Mouse (Mus musculus) 3134 (cell line): ENCODE results near the gene Armh1.
A peak's percentile ranks its signal among the peaks of the same experiment; 100 is the strongest.
"Not testable (repeated sequence)": the region's sequence is repeated elsewhere in the genome, so short reads cannot be mapped to it uniquely, and the experiment has no call there.

Experiments
- DNase-seq: peaks from one replicate; pipeline ENCODE4 v3.0.0-alpha.2; 2011; ENCODE audit warnings: low spot score; ENCODE audit not compliant: insufficient read length; ENCODE audit errors: extremely low read depth

Gene Armh1

DNA sequence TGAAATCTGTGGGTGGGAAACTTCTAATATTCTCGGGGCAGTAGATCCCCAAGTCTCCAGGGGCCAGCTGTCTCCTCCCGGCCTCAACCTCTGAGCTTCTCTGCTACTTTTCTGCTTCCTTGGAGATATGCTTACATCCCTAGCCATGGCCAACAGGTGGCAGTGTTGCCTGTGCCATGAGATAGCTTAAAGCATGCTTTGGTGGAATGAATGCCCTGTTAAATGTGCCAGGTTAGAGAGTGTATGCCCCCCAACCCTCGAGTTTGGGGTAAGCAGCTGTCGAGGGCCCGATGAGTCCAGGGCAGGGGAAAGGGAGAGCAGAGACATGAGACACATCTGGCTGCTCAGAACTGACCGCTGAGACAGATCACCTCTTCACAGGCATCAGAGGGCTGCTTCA lies 18.4 kb upstream of the Armh1 start:
- DNase-seq, result peak; percentile 34

DNA sequence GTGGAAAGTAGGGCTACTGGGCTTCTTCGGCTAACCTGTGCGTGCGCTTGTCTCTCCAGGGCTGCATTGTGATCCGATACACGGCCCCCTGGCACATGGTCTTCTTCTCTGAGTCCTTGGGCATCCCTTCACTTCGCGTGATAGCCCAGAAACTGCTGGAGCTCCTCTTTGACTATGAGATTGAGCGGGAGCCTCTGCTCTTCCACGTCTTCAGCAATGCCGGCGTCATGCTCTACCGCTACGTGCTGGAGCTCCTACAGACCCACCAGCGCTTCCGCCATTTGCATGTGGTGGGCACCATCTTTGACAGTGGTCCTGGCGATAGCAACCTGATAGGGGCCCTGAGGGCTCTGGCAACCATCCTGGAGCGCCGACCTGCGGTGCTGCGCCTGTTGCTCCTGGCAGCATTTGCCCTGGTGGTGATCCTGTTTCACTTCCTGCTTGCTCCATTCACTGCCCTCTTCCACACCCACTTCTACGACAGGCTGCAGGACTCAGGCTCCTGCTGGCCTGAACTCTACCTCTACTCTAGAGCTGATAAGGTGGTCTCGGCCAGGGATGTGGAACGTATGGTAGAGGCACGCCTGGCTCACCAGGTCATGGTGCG lies 16.0 kb upstream of the Armh1 start:
- no peak for DNase-seq

DNA sequence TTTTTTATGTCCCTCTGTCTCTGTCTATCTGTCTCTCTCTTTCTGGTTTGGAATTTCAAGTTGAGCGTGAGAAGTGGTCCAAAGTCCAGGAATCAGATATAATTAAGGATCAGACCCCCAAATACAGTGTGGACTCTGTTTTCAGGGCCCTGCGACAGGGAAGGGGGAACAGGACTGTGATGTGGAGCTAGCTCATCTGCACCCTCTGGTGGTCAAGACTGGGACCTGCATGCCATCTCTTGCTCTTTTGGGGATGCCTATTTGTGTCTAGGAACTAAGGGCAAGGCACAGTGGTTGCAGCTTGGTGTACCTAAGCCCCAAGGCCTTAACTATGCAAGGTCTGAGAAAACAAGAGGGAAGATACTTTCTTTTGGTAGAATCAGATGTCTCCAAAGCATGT lies 15.4 kb upstream of the Armh1 start:
- no peak for DNase-seq

DNA sequence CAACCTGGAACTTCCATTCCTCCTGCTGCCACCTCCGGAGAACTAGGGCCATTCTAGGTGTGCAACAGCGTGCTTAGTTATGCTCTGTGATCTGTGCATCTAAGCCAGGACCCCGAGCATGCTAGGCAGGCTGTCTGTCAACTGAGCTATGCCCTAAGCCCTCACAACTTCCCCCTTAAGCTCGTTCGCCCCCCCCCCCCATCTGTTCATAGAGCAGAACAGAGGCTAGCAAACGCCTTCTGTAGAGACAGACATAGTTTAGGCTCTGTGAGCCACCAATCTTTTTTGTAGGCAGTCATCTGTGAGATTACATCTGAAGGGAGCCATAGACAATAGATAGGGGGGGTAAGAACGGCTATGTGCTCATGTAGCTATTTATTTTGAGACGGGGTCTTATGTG lies 11.1 kb upstream of the Armh1 start:
- no peak for DNase-seq

DNA sequence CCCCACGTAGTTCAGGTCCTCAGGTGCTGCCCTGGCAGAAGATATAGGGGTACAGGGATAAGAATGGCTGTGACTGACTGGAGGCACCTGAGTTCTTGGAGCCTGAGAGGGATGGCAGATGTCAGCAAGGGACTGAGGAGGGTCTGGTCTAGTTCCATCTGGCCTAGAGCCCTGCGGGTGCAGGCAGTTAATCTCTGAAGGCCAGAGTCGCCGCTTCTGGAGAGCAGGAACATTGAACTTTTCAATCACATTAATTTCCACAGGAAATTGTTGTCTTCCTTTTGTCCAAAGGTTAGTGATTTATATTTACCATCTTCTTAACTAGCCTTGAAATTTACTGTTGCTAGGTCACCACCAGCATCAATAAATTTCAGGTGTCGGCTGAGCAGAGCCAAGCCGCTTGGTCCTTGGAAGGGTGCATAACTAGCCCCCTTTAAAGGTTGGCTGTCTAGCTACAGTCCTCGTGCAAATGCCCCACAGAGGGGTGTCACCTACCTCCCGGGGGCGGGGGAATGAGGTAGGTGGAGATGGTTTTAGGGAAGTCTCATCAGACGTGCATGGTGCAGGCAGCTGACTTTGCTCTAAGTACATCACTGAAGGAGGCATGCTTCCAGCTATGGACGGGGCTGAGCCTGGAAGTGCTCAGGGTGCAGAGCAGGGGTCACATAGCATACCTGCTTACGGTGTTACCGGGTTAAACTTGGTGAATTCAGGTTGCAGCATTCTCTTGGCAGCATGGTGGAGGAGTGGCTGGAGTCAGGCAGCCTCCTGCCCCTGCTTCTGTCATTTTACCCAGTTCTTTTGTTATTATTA lies 10.4 kb upstream of the Armh1 start:
- DNase-seq, result no peak

DNA sequence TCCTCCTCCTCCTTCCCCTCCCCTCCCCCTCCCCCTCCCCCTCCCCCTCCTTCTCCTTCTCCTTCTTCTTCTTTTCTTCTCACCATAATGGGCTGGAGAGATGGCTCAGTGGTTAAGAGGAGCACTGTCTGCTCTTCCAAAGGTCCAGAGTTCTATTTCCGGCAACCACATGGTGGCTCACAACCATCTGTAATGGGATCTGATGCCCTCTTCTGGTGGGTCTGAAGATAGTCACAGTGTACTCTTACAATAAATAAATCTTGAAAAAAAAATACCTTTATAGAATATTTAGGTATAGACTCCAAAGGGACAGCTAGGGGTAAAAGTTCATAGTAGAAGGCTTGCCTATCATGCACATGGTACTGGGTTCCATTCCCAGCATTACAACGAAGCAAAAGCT lies 9.3 kb upstream of the Armh1 start:
- no peak for DNase-seq

DNA sequence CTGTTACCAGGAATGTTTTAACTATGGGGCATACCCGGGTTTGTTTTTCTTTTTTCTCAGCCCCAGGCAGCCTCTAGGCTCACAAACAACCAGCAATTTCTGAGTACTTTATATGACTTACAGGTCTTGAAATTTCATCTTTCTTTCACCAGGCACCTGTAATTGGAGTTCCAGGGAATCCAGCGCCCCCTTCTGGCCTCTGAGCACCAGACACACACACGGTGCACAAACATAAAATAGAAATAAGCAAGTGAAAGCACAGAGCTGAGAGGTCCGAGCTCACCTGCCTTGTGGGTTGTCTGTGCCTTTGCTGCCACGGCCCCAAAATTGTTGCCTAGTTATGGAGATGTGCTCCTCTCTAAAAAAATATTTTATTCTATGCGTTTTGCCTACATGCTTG lies 8.0 kb upstream of the Armh1 start:
- not testable (repeated sequence) for DNase-seq

DNA sequence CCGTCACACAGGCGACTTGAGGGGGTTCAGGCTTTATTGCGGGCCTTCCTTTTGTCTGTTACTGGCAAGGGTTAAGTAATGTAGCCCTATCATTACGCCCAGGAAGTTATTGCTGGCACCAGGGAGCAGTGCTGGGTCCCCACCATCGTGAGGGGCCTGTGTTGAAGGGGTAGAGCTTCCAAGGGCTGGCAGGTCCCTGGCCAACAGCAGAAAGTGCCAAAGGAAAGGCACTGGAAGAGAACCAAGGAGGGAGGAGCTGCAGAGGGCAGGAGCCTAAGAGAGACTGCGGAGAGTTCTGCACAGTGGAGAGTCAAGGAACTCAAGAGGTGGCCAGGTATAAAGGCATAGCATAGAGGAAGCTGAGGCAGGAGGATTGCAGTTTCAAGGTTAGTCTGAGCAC lies 2.7 kb upstream of the Armh1 start:
- no peak for DNase-seq

DNA sequence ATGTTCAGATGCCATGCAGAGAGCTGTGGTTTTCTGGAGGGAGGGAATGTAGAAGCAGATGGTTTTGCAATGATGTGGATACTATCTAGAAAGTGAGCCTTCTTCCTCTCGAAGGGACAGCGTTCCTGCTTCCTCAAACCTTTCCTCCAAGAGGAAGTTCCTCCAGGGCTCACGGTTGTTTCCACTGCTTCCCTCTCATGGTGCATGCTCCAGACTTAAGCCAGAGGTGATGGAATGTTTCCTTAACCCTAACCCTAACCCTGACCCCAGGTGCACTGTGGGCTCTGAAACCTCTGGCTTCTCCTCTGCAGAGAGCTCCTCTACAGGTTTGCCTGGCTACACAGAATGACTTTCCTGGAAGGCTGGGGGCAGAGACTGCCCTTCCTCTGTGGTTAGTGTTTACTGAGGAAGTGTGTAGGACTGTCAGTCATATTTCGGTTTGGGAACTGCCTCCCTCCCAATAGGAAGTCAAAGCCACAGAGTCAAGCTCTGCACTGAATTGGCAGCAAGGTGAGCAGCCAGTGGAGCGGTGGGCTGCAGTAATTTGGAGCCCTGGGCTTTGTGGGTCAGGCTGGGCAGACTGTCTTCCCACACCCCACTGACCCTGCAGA lies 2.2 kb upstream of the Armh1 start:
- no peak for DNase-seq

DNA sequence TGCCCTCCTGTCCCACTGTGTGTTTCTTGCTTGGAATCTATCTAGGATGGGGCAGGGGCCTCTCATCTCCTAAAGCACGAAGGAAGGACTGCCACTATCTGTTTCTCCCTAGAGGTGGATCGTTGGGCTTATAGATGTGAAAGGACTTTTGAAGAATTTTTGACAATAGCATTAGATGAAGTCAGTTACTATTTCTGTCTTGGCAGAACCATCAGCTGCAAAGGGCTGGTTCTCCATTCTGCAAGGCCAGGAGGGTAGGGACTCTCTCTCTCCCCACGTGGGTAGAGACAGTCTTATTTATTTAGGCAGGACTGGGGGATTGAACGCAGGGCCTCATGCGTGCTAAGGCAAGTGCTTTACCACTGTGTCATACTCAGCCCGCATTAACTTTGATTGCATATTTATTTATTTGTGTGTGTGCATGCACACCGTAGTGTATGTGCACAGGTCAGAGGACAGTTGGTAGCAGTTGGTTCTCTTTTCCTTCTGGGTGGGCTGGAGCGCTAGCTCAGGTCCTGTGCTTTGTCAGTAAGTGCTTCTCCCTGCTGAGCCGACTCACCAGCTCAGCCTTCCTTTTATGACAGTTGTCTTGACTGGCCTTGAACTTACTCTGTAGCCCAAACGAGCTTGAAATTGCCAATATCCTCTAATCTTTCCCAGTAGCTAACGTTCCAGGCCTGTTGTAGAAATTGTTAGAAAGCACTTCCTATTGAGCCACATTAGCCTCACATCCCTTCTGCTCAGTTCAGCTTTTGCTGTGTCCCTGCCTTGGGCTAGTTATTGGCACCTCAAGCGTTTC lies 1.5 kb upstream of the Armh1 start:
- DNase-seq, result no peak

DNA sequence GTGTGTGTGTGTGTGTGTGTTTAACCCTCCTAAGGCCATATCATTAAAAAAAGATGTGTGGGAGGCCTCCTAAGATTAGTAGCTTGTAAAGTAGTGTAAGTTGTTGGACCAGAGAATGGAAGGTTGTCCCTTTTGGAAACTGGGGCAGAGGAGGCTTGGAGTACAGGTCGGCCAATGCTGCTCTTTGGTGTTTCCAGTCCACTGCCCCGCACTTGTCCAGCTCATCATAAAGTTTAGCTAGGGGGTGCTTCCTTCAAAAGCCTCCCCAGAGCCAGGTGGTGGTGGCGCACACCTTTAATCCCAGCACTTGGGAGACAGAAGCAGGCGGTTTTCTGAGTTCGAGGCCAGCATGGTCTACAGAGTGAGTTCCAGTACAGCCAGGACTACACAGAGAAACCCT lies 830 bp upstream of the Armh1 start:
- no peak for DNase-seq

DNA sequence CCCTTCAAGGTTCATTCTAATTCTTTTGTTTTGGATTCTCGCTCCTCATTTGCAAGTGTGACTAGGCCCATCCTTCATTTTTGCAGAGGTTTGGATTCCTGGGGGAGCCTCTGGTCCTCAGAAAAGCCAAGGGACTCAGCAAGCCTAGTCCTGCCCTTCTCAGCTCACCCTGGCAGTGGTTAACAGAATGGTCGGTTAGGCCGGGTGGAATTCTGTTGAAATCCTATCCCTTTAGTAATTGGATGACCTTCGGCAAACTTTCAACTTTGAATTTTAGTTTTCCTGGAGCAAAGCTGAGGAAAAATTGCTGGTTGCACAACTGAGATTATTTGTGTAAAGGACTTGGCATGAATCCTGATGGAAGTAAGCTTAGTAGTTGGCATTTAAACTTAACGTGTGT lies 426 bp upstream of the Armh1 start:
- no peak for DNase-seq

DNA sequence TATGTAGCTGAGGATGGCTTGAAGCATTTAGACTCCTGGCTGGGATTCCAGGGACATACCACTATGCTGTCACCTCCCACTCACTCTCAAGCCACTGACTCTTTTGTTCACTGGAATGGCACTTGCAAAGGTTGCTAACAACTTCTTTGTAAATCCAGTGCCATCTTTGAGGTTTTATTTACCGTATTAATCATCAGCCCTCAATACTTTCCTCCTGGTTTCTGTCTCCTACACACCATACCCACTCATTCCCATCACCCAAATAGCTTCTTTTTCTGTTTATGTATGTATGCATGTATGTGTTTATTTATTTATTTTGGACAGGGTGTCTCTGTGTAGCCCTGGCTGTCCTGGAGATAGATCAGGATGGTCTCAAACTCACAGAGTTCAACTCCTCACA lies 943 bp downstream of the Armh1 start:
- no peak for DNase-seq

DNA sequence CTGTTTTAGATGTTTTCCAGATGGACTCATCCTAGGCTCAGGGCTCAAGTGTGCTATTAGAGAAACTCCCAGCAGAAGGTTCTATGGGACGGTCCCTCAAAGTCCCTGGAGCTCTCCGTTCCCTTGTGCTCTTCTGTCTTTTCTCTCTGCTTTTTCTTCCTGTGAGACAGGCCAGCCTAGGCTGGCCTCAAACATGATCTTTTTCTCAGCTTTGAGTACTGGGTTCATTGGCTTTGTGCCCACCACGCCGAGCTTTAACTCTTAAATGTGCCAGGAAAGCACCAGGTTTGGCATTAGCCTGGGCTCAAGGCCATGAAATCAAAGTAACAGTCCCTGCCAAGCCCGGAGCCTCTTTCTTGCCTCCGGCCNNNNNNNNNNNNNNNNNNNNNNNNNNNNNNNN lies 11.1 kb downstream of the Armh1 start:
- DNase-seq, result no peak

DNA sequence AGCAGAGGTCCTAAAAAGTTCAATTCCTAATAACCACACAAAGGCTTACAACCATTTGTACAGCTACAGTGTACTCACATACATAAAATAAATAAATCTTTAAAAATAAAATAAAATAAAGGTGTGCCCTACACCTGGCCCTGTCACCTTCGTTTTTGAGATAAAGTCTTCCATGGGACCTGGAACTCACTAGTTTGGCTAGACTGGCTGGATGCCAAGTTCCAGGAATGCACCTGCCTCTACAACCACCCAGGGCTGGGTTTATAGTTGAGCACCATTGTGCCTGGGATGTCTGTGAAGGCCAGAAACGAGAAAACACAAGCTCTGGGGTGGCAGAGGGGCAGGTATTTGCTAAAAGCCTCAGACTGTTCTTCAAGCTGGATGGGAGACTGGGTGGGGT lies 12.8 kb downstream of the Armh1 start:
- no peak for DNase-seq

DNA sequence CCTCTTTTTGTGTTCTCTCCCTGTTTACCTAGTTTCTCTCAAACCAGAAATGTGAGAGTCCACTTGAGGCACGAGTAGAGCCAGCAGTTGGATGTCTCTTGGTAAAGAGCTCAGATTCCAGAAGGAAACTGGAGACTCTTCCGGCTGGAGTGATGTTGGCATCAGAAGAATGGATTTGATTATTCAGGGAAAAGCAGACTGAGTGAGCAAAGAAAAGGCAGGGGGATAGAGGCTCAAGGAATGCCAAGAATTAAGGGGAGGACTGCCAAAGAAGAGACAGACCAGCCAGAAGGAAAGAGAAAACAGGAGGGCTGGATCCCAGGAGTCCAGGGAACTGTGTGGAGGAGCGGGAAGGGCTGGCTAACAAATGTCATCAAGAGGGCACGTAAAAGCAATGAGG lies 16.1 kb downstream of the Armh1 start:
- DNase-seq, result no peak

DNA sequence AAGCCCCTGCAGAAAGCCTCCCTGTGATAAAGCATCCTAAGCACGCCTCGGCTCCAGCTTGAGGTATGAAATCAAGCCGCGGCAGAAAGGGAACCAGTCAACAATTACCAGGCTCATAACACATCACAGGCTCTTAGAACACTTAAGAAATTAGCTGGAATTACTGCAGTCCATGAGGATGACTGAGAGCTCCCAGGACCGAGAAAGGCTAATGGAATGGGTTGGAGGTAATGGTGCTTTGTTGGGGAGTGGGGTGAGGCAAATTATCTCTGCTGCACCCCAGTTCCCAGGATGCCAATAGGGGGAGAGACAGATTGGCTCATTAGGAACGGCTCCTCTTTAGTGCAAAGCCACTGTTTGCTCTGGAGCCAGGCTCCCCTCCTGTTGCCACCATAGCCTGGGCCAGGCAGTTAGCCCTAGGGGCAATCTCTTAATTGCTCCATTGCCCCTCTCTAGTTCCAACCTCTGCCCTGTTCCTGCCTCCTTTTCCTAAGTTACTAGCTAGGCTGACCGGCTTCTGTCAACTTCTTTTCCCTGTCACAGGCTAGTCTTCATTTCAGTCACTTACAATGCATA lies 17.7 kb downstream of the Armh1 start:
- DNase-seq, result no peak

DNA sequence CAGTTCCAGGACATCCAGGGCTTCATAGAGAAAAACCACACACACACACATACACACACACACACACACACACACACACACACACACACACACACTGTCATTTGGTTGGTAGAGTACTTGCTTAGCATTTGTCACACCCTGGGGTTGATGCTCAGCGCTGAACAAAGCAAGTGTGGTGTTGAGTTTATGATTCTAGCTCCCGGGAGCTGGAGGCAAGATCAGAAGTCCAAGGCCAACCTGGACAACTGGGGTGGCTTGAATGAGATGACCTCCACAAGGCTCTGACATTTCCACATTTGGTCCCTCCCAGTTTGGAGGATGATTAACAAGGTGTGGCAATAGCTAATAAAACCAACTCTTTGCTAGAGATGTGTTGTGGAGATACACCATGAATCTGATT lies 20.7 kb downstream of the Armh1 start:
- DNase-seq, result no peak

DNA sequence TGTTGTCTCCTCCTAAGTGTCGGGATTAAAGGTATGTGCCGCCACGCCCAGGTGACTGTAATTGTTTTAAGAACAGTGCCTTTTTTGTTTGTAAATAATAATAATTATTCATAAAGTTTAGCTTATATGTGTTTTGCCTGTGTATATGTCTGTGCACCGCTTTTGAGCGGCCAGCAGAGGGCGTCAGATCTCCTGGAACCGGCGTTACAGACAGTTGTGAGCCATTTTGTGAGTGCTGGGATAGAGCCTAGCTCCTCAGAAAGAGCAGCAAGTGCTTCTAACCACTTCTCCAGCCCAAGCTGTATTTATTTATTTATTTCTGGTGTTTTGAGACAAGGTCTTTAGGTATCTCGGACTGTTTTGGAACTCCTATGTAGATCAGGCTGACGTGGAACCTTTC lies 21.6 kb downstream of the Armh1 start:
- no peak for DNase-seq

DNA sequence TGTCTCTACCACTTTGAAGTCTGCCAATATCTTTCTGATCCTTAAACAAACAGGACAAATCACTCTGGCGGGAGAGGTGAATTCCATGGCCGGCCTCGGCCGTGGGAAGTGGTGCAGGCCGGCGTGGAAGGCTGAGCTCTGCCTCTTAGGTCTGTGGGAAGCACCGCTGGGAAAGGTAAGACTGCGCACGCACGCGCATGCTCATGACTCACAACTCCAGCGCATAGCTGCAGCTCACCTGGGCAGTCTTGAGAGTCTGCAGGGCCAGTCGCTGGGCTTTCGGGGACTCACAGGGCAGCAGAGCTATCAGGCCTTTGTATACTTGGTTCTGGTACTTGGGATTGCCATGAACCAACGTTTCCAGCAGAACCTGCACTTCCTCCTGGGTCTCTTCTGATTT lies 22.3 kb downstream of the Armh1 start:
- no peak for DNase-seq

DNA sequence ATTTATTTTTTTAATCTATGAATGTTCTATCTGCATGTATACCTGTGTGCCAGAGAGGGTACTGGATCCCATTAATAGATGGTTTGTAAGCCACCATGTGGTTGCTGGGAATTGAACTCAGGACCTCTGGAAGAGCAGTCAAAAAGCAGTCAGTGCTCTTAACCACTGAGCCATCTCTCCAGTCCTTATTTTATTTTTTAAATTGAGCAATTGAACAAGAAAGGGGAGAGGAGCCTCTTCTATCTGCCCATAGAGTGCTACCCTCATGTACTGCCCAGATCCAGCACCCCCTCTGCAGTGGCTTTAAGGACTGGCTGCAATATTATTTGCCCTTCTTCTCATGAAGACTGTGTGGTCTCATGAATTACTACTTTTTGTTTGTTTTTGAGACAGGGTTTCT lies 26.7 kb downstream of the Armh1 start:
- no peak for DNase-seq
